Mouse (Mus musculus): ENCODE measurements around the gene Papolg. TPM values are rescaled to one million over a fixed set of nuclear protein-coding genes. Genes with fewer than 3 reads are reported as not detected.
A peak's percentile ranks its signal among the peaks of the same experiment; 100 is the strongest.

The Papolg gene
- polyA plus RNA-seq, 1 experiment from 2014 or later, result 26.7 TPM

GRCm38 (mm10) chr11:23856054-23856722 lies 38.9 kb downstream of the Papolg start:
- ATAC-seq (ENCODE audit: low FRiP score), result no peak
- 89% methylated on average over 7 of the region's 7 CpGs for WGBS

GRCm38 (mm10) chr11:23855182-23855802 lies 39.8 kb downstream of the Papolg start:
- Histone ChIP-seq H3K4me3 (ENCODE audit: low read depth, low read length) (no peak overlapping the region), H3K9ac (ENCODE audit: low read depth, low read length) (no peak overlapping the region), H3K27ac (ENCODE audit: low read depth, low read length) (no peak overlapping the region), H3K27me3 (ENCODE audit: control insufficient read depth, insufficient read depth, low read length) (no peaks in the 10 kb centered on the region), H3K4me2 (replicated peaks; ENCODE audit: low read depth, low read length) (no peak overlapping the region), H3K9me3 (ENCODE audit: control insufficient read depth, low read length) (no peaks in the 10 kb centered on the region), H3K36me3 (ENCODE audit: control insufficient read depth, insufficient read depth, low read length) (peaks cover 6% of the 10 kb centered on the region), H3K4me1 (replicated peaks; ENCODE audit: control insufficient read depth, insufficient read depth, low read length) (no peaks in the 10 kb centered on the region)
- DNase-seq (ENCODE audit: low spot score), result peak; percentile 71
- ATAC-seq (ENCODE audit: low FRiP score), result peak; percentile 65
- 8% methylated on average over 3 of the region's 3 CpGs for WGBS

More at GRCm38 (mm10) chr11:23856054-23856722, 38.9 kb downstream of the Papolg start:
- no peak overlapping the region for H3K9ac ChIP-seq (ENCODE audit: low read depth, low read length)
- H3K4me2 ChIP-seq (replicated peaks; ENCODE audit: low read depth, low read length), result no peak overlapping the region
- no peak for DNase-seq (ENCODE audit: low spot score)
- H3K4me1 ChIP-seq (replicated peaks; ENCODE audit: control insufficient read depth, insufficient read depth, low read length), result no peaks in the 10 kb centered on the region
- no peaks in the 10 kb centered on the region for H3K9me3 ChIP-seq (ENCODE audit: control insufficient read depth, low read length)
- no peak overlapping the region for H3K27ac ChIP-seq (ENCODE audit: low read depth, low read length)
- no peak overlapping the region for H3K4me3 ChIP-seq (ENCODE audit: low read depth, low read length)
- H3K27me3 ChIP-seq (ENCODE audit: control insufficient read depth, insufficient read depth, low read length), result no peaks in the 10 kb centered on the region
- peaks cover 6% of the 10 kb centered on the region for H3K36me3 ChIP-seq (ENCODE audit: control insufficient read depth, insufficient read depth, low read length)

GRCm38 (mm10) chr11:23853306-23853705 lies 41.7 kb downstream of the Papolg start:
- H3K27ac ChIP-seq (ENCODE audit: low read depth, low read length), result no peak overlapping the region
- peaks cover 6% of the 10 kb centered on the region for H3K36me3 ChIP-seq (ENCODE audit: control insufficient read depth, insufficient read depth, low read length)
- H3K4me3 ChIP-seq (ENCODE audit: low read depth, low read length), result no peak overlapping the region
- H3K27me3 ChIP-seq (ENCODE audit: control insufficient read depth, insufficient read depth, low read length), result no peaks in the 10 kb centered on the region
- 84% methylated on average over 5 of the region's 5 CpGs for WGBS
- DNase-seq (ENCODE audit: low spot score), result no peak
- ATAC-seq (ENCODE audit: low FRiP score), result no peak
- no peaks in the 10 kb centered on the region for H3K4me1 ChIP-seq (replicated peaks; ENCODE audit: control insufficient read depth, insufficient read depth, low read length)
- no peaks in the 10 kb centered on the region for H3K9me3 ChIP-seq (ENCODE audit: control insufficient read depth, low read length)
- no peak overlapping the region for H3K9ac ChIP-seq (ENCODE audit: low read depth, low read length)
- no peak overlapping the region for H3K4me2 ChIP-seq (replicated peaks; ENCODE audit: low read depth, low read length)

- 74% methylated on average over 22 of the region's 22 CpGs for WGBS
- ATAC-seq (ENCODE audit: low FRiP score) (no peak), DNase-seq (ENCODE audit: low spot score) (no peak)
- H3K4me2 ChIP-seq (replicated peaks; ENCODE audit: low read depth, low read length), result no peak overlapping the region
- no peaks in the 10 kb centered on the region for H3K27me3 ChIP-seq (ENCODE audit: control insufficient read depth, insufficient read depth, low read length)
- H3K9ac ChIP-seq (ENCODE audit: low read depth, low read length), result no peak overlapping the region
- H3K36me3 ChIP-seq (ENCODE audit: control insufficient read depth, insufficient read depth, low read length), result no peaks in the 10 kb centered on the region
- H3K4me1 ChIP-seq (replicated peaks; ENCODE audit: control insufficient read depth, insufficient read depth, low read length), result no peaks in the 10 kb centered on the region
- H3K9me3 ChIP-seq (ENCODE audit: control insufficient read depth, low read length), result no peaks in the 10 kb centered on the region
- no peak overlapping the region for H3K4me3 ChIP-seq (ENCODE audit: low read depth, low read length)
- no peak overlapping the region for H3K27ac ChIP-seq (ENCODE audit: low read depth, low read length)
These were observed 48.8 kb downstream of the Papolg start for GRCm38 (mm10) chr11:23846016-23846815.

- 77% methylated on average over 3 of the region's 3 CpGs for WGBS
- Histone ChIP-seq H3K9ac (ENCODE audit: low read depth, low read length) (no peak overlapping the region), H3K36me3 (ENCODE audit: control insufficient read depth, insufficient read depth, low read length) (no peaks in the 10 kb centered on the region), H3K27ac (ENCODE audit: low read depth, low read length) (no peak overlapping the region), H3K9me3 (ENCODE audit: control insufficient read depth, low read length) (no peaks in the 10 kb centered on the region), H3K4me2 (replicated peaks; ENCODE audit: low read depth, low read length) (no peak overlapping the region), H3K4me1 (replicated peaks; ENCODE audit: control insufficient read depth, insufficient read depth, low read length) (no peaks in the 10 kb centered on the region), H3K4me3 (ENCODE audit: low read depth, low read length) (no peak overlapping the region), H3K27me3 (ENCODE audit: control insufficient read depth, insufficient read depth, low read length) (no peaks in the 10 kb centered on the region)
- no peak for DNase-seq (ENCODE audit: low spot score)
- ATAC-seq (ENCODE audit: low FRiP score), result no peak
These were observed 71.8 kb downstream of the Papolg start for GRCm38 (mm10) chr11:23823244-23823643.

GRCm38 (mm10) chr11:23821652-23822051 lies 73.4 kb downstream of the Papolg start:
- H3K9me3 ChIP-seq (ENCODE audit: control insufficient read depth, low read length), result no peaks in the 10 kb centered on the region
- no peak overlapping the region for H3K4me2 ChIP-seq (replicated peaks; ENCODE audit: low read depth, low read length)
- 93% methylated on average over 2 of the region's 2 CpGs for WGBS
- no peaks in the 10 kb centered on the region for H3K27me3 ChIP-seq (ENCODE audit: control insufficient read depth, insufficient read depth, low read length)
- no peak overlapping the region for H3K4me3 ChIP-seq (ENCODE audit: low read depth, low read length)
- no peak overlapping the region for H3K27ac ChIP-seq (ENCODE audit: low read depth, low read length)
- no peaks in the 10 kb centered on the region for H3K36me3 ChIP-seq (ENCODE audit: control insufficient read depth, insufficient read depth, low read length)
- DNase-seq (ENCODE audit: low spot score) (no peak), ATAC-seq (ENCODE audit: low FRiP score) (no peak)
- no peaks in the 10 kb centered on the region for H3K4me1 ChIP-seq (replicated peaks; ENCODE audit: control insufficient read depth, insufficient read depth, low read length)
- H3K9ac ChIP-seq (ENCODE audit: low read depth, low read length), result no peak overlapping the region

- Histone ChIP-seq H3K4me1 (replicated peaks; ENCODE audit: control insufficient read depth, insufficient read depth, low read length) (no peaks in the 10 kb centered on the region), H3K4me2 (replicated peaks; ENCODE audit: low read depth, low read length) (no peak overlapping the region), H3K27ac (ENCODE audit: low read depth, low read length) (no peak overlapping the region), H3K4me3 (ENCODE audit: low read depth, low read length) (no peak overlapping the region), H3K9me3 (ENCODE audit: control insufficient read depth, low read length) (no peaks in the 10 kb centered on the region), H3K27me3 (ENCODE audit: control insufficient read depth, insufficient read depth, low read length) (no peaks in the 10 kb centered on the region), H3K36me3 (ENCODE audit: control insufficient read depth, insufficient read depth, low read length) (no peaks in the 10 kb centered on the region), H3K9ac (ENCODE audit: low read depth, low read length) (no peak overlapping the region)
- 82% methylated on average over 2 of the region's 2 CpGs for WGBS
- DNase-seq (ENCODE audit: low spot score) (no peak), ATAC-seq (ENCODE audit: low FRiP score) (no peak)
These were observed 74.1 kb downstream of the Papolg start for GRCm38 (mm10) chr11:23820977-23821376.

GRCm38 (mm10) chr11:23818745-23819144 lies 76.3 kb downstream of the Papolg start:
- DNase-seq (ENCODE audit: low spot score) (no peak), ATAC-seq (ENCODE audit: low FRiP score) (no peak)
- H3K4me3 ChIP-seq (ENCODE audit: low read depth, low read length), result no peak overlapping the region
- no peaks in the 10 kb centered on the region for H3K9me3 ChIP-seq (ENCODE audit: control insufficient read depth, low read length)
- H3K9ac ChIP-seq (ENCODE audit: low read depth, low read length), result no peak overlapping the region
- WGBS, result 70% methylated on average over 1 of the region's 1 CpGs
- no peak overlapping the region for H3K27ac ChIP-seq (ENCODE audit: low read depth, low read length)
- no peaks in the 10 kb centered on the region for H3K27me3 ChIP-seq (ENCODE audit: control insufficient read depth, insufficient read depth, low read length)
- no peaks in the 10 kb centered on the region for H3K36me3 ChIP-seq (ENCODE audit: control insufficient read depth, insufficient read depth, low read length)
- no peaks in the 10 kb centered on the region for H3K4me1 ChIP-seq (replicated peaks; ENCODE audit: control insufficient read depth, insufficient read depth, low read length)
- H3K4me2 ChIP-seq (replicated peaks; ENCODE audit: low read depth, low read length), result no peak overlapping the region

All from hindbrain, embryonic 11.5 days (tissue).